Mouse (Mus musculus) mature B cell (primary cell): ENCODE results near the gene Klf13.

ENCODE experiments used
- in situ Hi-C: fragments of 300-500 bp; cut with MboI; formaldehyde crosslinking; loops from 2 replicates; pipeline ENCODE4 v1.14.3; 2019

The Klf13 gene

GRCm38 (mm10) chr7:63925413-63926360, 13.0 kb downstream of the Klf13 start:
- in situ Hi-C loops, result no loop called here

- in situ Hi-C loops, result no loop called here
Measured at GRCm38 (mm10) chr7:63924747-63925412, 13.8 kb downstream of the Klf13 start.

GRCm38 (mm10) chr7:63924151-63924550, 14.6 kb downstream of the Klf13 start:
- in situ Hi-C loops, result no loop called here

- in situ Hi-C loops, result no loop called here
Measured at GRCm38 (mm10) chr7:63922975-63923374, 15.7 kb downstream of the Klf13 start.

GRCm38 (mm10) chr7:63922571-63922970, 16.1 kb downstream of the Klf13 start:
- in situ Hi-C loops, result no loop called here

GRCm38 (mm10) chr7:63921909-63922562, 16.7 kb downstream of the Klf13 start:
- in situ Hi-C loops, result no loop called here

GRCm38 (mm10) chr7:63918771-63919768, 19.6 kb downstream of the Klf13 start:
- in situ Hi-C loops, result no loop called here

GRCm38 (mm10) chr7:63917693-63918092, 21.0 kb downstream of the Klf13 start:
- in situ Hi-C loops, result no loop called here

GRCm38 (mm10) chr7:63916268-63916907, 22.3 kb downstream of the Klf13 start, which contains the start of gene E030018B13Rik:
Gene E030018B13Rik (plus strand): TSS chr7:63916857.
- in situ Hi-C loops, result no loop called here

- in situ Hi-C loops, result no loop called here
Measured at GRCm38 (mm10) chr7:63914891-63915290, 23.8 kb downstream of the Klf13 start.

GRCm38 (mm10) chr7:63913724-63914692, 24.7 kb downstream of the Klf13 start:
- in situ Hi-C loops, result no loop called here

- in situ Hi-C loops, result no loop called here
Measured at GRCm38 (mm10) chr7:63912924-63913723, 25.6 kb downstream of the Klf13 start.

- in situ Hi-C loops, result no loop called here
Measured at GRCm38 (mm10) chr7:63912234-63912810, 26.4 kb downstream of the Klf13 start.

GRCm38 (mm10) chr7:63911383-63912233, 27.1 kb downstream of the Klf13 start:
- in situ Hi-C loops, result no loop called here

GRCm38 (mm10) chr7:63910912-63911311, 27.8 kb downstream of the Klf13 start:
- in situ Hi-C loops, result no loop called here

- in situ Hi-C loops, result no loop called here
Measured at GRCm38 (mm10) chr7:63910225-63910624, 28.5 kb downstream of the Klf13 start.
